Mouse (Mus musculus): ENCODE measurements around the gene Mettl22. TPM values are rescaled to one million over a fixed set of nuclear protein-coding genes. Genes with fewer than 3 reads are reported as not detected.

The Mettl22 gene
- total and polyA plus RNA-seq, 3 experiments, result 11.7 to 19.0 TPM; not detected in 1

DNA sequence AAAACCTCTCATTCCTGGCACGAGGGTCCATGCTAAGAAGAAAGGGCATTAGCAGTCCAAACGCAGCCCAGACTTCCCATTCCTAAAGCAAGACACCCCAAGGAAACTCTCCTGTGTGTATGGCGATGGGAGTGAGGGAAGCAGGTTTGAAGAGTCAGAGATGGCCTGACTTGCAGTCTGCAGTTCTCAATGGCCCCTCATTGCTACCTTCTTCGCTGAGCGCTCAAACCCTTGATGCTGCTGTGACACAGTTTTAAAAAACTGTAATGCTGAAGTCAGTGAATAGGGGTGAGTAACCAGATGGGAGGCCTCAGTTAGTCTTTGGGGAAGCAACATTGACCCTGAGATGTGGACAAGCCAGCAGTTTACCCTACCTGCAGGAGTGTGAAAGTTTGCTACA lies 44.9 kb upstream of the Mettl22 start:
- Histone ChIP-seq H3K27me3 (ENCODE audit: control insufficient read depth in 1 of 2, insufficient read depth in 2 of 2, low read length in 2 of 2) (no peaks in the 10 kb centered on the region), H3K36me3 (ENCODE audit: control insufficient read depth in 1 of 2, insufficient read depth in 2 of 2, low read length in 2 of 2) (no peaks in the 10 kb centered on the region), H3K79me2 (ENCODE audit: control insufficient read depth, insufficient read depth, low read length, poor library complexity) (no peaks in the 10 kb centered on the region), H3K27ac (ENCODE audit: control insufficient read depth, low read depth, low read length) (no peak overlapping the region), H3K9ac (ENCODE audit: control insufficient read depth, low read depth, low read length, poor library complexity, severe bottlenecking) (no peak overlapping the region), H3K9me3 (replicated peaks; ENCODE audit: insufficient read depth, low read length) (no peaks in the 10 kb centered on the region), H3K4me3 (ENCODE audit: control insufficient read depth in 1 of 2, insufficient read depth in 1 of 2, low read depth in 2 of 2, low read length in 2 of 2) (no peak overlapping the region), H3K4me1 (ENCODE audit: control insufficient read depth in 1 of 2, insufficient read depth in 2 of 2, low read length in 2 of 2) (no peaks in the 10 kb centered on the region)
- DNase-seq (ENCODE audit: low read depth, low spot score), result no peak
- TF ChIP-seq TCF12 (IDR thresholded peaks at IDR 0.05; ENCODE audit: low read depth, low read length), result no peak
- no peak for TF ChIP-seq UBTF (IDR thresholded peaks at IDR 0.05; ENCODE audit: borderline replicate concordance, insufficient read depth, low read depth, low read length)
- no peak for TF ChIP-seq ZMIZ1 (IDR thresholded peaks at IDR 0.05; ENCODE audit: low read depth, low read length)
- TF ChIP-seq ZC3H11A (IDR thresholded peaks at IDR 0.05; ENCODE audit: low read depth, low read length), result no peak
- no peak for TF ChIP-seq E2F4 (IDR thresholded peaks at IDR 0.05; ENCODE audit: borderline replicate concordance, low read depth, low read length)
- TF ChIP-seq NELFE (IDR thresholded peaks at IDR 0.05; ENCODE audit: low read depth, low read length), result no peak
- TF ChIP-seq HCFC1 (IDR thresholded peaks at IDR 0.05; ENCODE audit: low read depth, low read length), result no peak
- no peak for TF ChIP-seq GATA1 (IDR thresholded peaks at IDR 0.05; ENCODE audit: low read depth, low read length)
- no peak for TF ChIP-seq NRF1 (IDR thresholded peaks at IDR 0.05; ENCODE audit: insufficient read depth, low read depth, low read length, poor library complexity, severe bottlenecking)
- TF ChIP-seq CTCF (IDR thresholded peaks at IDR 0.05 in 2 of 3, conservative IDR thresholded peaks at IDR 0.05 in 1 of 3; ENCODE audit: control insufficient read depth in 1 of 3, insufficient read depth in 1 of 3, low read depth in 2 of 3, low read length in 3 of 3, poor library complexity in 1 of 3, severe bottlenecking in 1 of 3), result no peak
- no peak for TF ChIP-seq MEF2A (IDR thresholded peaks at IDR 0.05; ENCODE audit: extremely low read depth, insufficient replicate concordance, low read depth, low read length, poor library complexity, severe bottlenecking)
- TF ChIP-seq JUND (IDR thresholded peaks at IDR 0.05; ENCODE audit: low read depth, low read length), result no peak
- TF ChIP-seq USF1 (IDR thresholded peaks at IDR 0.05; ENCODE audit: low read depth, low read length), result no peak
- no peak for TF ChIP-seq RCOR1 (IDR thresholded peaks at IDR 0.05; ENCODE audit: low read depth, low read length)
- TF ChIP-seq TBP (IDR thresholded peaks at IDR 0.05; ENCODE audit: low read depth, low read length), result no peak
- TF ChIP-seq CHD2 (IDR thresholded peaks at IDR 0.05; ENCODE audit: low read length), result no peak

DNA sequence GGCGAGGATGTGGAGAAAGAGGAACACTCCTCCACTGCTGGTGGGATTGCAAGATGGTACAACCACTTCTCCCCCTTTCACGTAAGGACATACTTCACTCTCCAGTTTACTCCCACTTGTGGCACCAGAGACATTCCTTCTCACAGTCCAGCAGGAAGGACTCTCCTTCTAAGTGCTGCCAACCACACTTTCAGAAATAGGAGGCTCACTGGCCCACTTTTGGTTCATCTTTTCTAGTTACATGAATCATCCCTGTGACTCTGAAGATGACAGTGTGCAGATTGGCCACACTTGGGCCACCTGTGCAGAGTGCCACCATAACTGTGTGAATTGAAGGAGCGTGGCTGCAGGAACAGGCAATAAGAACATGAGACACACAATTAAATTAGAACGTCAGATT lies 41.1 kb upstream of the Mettl22 start:
- Histone ChIP-seq H3K79me2 (ENCODE audit: control insufficient read depth, insufficient read depth, low read length, poor library complexity) (no peaks in the 10 kb centered on the region), H3K36me3 (ENCODE audit: control insufficient read depth in 1 of 2, insufficient read depth in 2 of 2, low read length in 2 of 2) (no peaks in the 10 kb centered on the region), H3K4me1 (ENCODE audit: control insufficient read depth in 1 of 2, insufficient read depth in 2 of 2, low read length in 2 of 2) (no peaks in the 10 kb centered on the region), H3K4me3 (ENCODE audit: control insufficient read depth in 1 of 2, insufficient read depth in 1 of 2, low read depth in 2 of 2, low read length in 2 of 2) (no peak overlapping the region), H3K27ac (ENCODE audit: control insufficient read depth, low read depth, low read length) (no peak overlapping the region), H3K9ac (ENCODE audit: control insufficient read depth, low read depth, low read length, poor library complexity, severe bottlenecking) (no peak overlapping the region), H3K27me3 (ENCODE audit: control insufficient read depth in 1 of 2, insufficient read depth in 2 of 2, low read length in 2 of 2) (no peaks in the 10 kb centered on the region; a peak in 1 of 4 replicates), H3K9me3 (replicated peaks; ENCODE audit: insufficient read depth, low read length) (no peaks in the 10 kb centered on the region)
- DNase-seq (ENCODE audit: low read depth, low spot score), result no peak
- TF ChIP-seq USF1 (IDR thresholded peaks at IDR 0.05; ENCODE audit: low read depth, low read length) (no peak), RCOR1 (IDR thresholded peaks at IDR 0.05; ENCODE audit: low read depth, low read length) (no peak), ZMIZ1 (IDR thresholded peaks at IDR 0.05; ENCODE audit: low read depth, low read length) (no peak), KAT2A (conservative IDR thresholded peaks at IDR 0.05; ENCODE audit: low read depth, low read length) (no peak), MYC (IDR thresholded peaks at IDR 0.05; ENCODE audit: low read depth, low read length) (no peak), MAZ (IDR thresholded peaks at IDR 0.05; ENCODE audit: low read depth, low read length) (no peak), MEF2A (IDR thresholded peaks at IDR 0.05; ENCODE audit: extremely low read depth, insufficient replicate concordance, low read depth, low read length, poor library complexity, severe bottlenecking) (no peak), CHD2 (IDR thresholded peaks at IDR 0.05; ENCODE audit: low read length) (no peak), MAX (IDR thresholded peaks at IDR 0.05; ENCODE audit: low read length) (no peak), ETS1 (IDR thresholded peaks at IDR 0.05; ENCODE audit: low read depth, low read length) (no peak), E2F4 (IDR thresholded peaks at IDR 0.05; ENCODE audit: borderline replicate concordance, low read depth, low read length) (no peak), UBTF (IDR thresholded peaks at IDR 0.05; ENCODE audit: borderline replicate concordance, insufficient read depth, low read depth, low read length) (no peak), USF2 (IDR thresholded peaks at IDR 0.05; ENCODE audit: borderline replicate concordance in 1 of 2, insufficient read depth in 1 of 2, low read depth in 1 of 2, low read length in 2 of 2) (no peak), ZKSCAN1 (IDR thresholded peaks at IDR 0.05; ENCODE audit: low read depth, low read length) (no peak), ZC3H11A (IDR thresholded peaks at IDR 0.05; ENCODE audit: low read depth, low read length) (no peak), JUND (IDR thresholded peaks at IDR 0.05; ENCODE audit: low read depth, low read length) (no peak), POLR2AphosphoS2 (IDR thresholded peaks at IDR 0.05; ENCODE audit: low read length) (no peak), POLR2A (IDR thresholded peaks at IDR 0.05; ENCODE audit: control insufficient read depth in 1 of 2, insufficient read depth in 1 of 2, low read depth in 1 of 2, low read length in 2 of 2, poor library complexity in 1 of 2) (no peak), POLR2AphosphoS5 (IDR thresholded peaks at IDR 0.05; ENCODE audit: borderline replicate concordance, low read depth, low read length) (no peak), ELF1 (IDR thresholded peaks at IDR 0.05; ENCODE audit: low read depth, low read length) (no peak)

Data from MEL (cell line).